Mouse (Mus musculus): ENCODE data around the gene 4932414N04Rik.

- no peak for TF ChIP-seq EP300 (IDR thresholded peaks at IDR 0.05; ENCODE audit: low read depth)
- TF ChIP-seq CTCF (IDR thresholded peaks at IDR 0.05; ENCODE audit: low read depth) = no peak
Observed at GRCm38 (mm10) chr2:68732216-68732615, 75.9 kb downstream of the 4932414N04Rik start.

All from liver, postnatal 0 days (tissue).